In the genomic region with DNA sequence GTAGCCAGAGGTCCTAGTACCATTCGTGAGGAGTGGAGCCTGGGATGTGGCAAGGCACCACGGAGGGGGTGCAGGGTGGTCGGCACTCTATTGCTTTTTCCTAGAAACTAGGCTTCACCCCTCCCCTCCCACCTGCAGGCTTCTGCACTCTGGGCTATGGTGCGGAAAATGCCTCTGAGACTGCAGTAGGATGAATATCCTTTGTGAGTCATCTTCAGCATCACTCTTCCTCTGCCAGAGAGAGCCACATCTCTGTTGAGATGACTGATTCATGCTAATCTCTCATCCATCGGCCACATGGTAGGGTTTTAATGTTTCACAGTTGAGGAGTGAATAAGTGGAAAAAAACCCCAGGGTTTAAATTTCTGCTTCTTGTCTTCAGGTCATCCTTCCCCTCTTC, we compare ENCODE assay signal across 22 mouse cellular contexts.
"Had no signal": no experiment of that assay in that cellular context is flagged by ENCODE, and none has a peak within 500 bp of the region (broad histone marks: within the 10 kb centered on the region; RNA-seq: fewer than 3 reads in every experiment).

No protein-coding gene starts in this region.

- H3K27me3 ChIP-seq: lung, embryonic 15.5 days; neural tube, embryonic 13.5 days; neural tube, embryonic 15.5 days had no signal

- DNase-seq: liver, embryonic 13.5 days; liver, postnatal 0 days; lung, adult 2 months; lung, postnatal 10 days; lung, postnatal 4 days; midbrain, embryonic 14.5 days; retina, postnatal 1 day; right cerebral cortex, postnatal 14 days; right cerebral cortex, postnatal 4 days; spleen, adult 18-20 months; thymus, adult 2 months; thymus, postnatal 25 days; thymus, postnatal 4 days had no signal

- H3K4me1 ChIP-seq: liver, embryonic 13.5 days; liver, embryonic 15.5 days had no signal

- H3K4me3 ChIP-seq: liver, embryonic 13.5 days; liver, embryonic 15.5 days; lung, embryonic 15.5 days; midbrain, embryonic 10.5 days; midbrain, embryonic 12.5 days; myocyte; neural tube, embryonic 13.5 days; neural tube, embryonic 15.5 days had no signal

- H3K27ac ChIP-seq: liver, embryonic 13.5 days; liver, embryonic 15.5 days; lung, embryonic 15.5 days; midbrain, embryonic 10.5 days; midbrain, embryonic 12.5 days; neural tube, embryonic 13.5 days; neural tube, embryonic 15.5 days had no signal

- H3K4me2 ChIP-seq: liver, embryonic 11.5 days; liver, embryonic 13.5 days; liver, embryonic 15.5 days; lung, embryonic 15.5 days; midbrain, embryonic 12.5 days; neural tube, embryonic 13.5 days; neural tube, embryonic 15.5 days had no signal

- H3K9me3 ChIP-seq: liver, embryonic 13.5 days; liver, embryonic 15.5 days; lung, embryonic 15.5 days; midbrain, embryonic 10.5 days; midbrain, embryonic 12.5 days; neural tube, embryonic 13.5 days; neural tube, embryonic 15.5 days had no signal

- ATAC-seq: liver, postnatal 0 days; midbrain, embryonic 16.5 days had no signal

- H3K36me3 ChIP-seq: liver, embryonic 13.5 days; liver, embryonic 15.5 days; lung, embryonic 15.5 days; midbrain, embryonic 10.5 days; midbrain, embryonic 12.5 days; neural tube, embryonic 13.5 days; neural tube, embryonic 15.5 days had no signal

- H3K9ac ChIP-seq: liver, embryonic 13.5 days; liver, embryonic 15.5 days; liver, postnatal 0 days; lung, embryonic 15.5 days; midbrain, embryonic 12.5 days; neural tube, embryonic 13.5 days; neural tube, embryonic 15.5 days had no signal
